Mouse (Mus musculus) effector memory CD4-positive, alpha-beta T cell, adult 7 months (primary cell): ENCODE results near the gene Sumo3. TPM values are rescaled to one million over a fixed set of nuclear protein-coding genes. Genes with fewer than 3 reads are reported as not detected.

Experiments
- polyA plus RNA-seq: library from polyadenylated mRNA; unstranded; fragments of 100-300 nt; shearing (Covaris generic); gene quantifications from one replicate; pipeline ENCODE4 v1.2.1, GENCODE M21; 2017

Gene Sumo3
- 96.7 TPM for polyA plus RNA-seq

DNA sequence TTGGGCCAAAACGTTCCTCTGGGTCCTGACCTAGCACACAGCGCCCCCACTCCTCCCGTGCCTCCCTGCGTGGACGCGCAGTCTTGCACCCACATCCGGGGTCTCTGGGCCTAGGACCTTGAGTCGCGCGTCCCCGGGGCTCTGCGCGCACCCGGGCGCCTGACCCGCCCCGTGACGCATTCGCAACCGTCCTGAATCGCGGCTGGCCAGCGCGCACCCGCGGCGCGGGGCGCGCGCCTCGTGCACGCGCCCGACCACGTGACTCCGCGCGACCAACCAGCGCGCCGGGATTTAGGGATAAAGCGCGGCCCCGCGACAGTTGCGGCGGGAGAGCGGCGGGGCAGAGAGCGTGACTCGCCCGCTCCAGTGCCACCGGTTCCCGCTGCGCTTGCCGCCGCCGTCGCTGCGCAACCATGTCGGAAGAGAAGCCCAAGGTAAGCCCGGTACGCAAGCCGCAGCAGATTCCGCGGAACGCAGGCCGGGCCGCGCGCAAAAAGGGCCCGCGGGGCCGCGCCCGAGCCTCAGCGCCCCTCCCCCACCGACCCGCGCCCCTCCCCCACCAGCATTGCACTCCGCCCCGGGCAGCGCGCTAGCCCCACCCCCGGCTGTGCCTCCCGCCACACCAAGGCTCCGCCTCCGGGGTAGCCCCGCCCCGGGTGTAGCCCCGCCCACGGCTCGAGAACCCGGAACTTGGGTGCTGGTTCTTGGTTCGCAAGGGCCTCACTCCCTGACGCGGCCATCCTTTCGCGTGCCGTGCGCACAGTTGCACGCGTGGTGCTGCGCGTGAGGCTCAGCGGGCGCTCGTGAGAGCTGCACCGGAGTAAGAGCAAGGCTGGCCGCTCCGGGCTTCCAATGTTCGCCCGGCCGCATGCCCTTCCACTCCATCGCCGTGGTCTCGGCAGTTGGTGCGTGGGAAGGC lies at the start of gene Sumo3, which contains the start of gene Gm49325:
Gene Sumo3, plus strand, starts transcription at position 190 of the 919 bp plus-strand sequence.
Gene Gm49325, plus strand, starts transcription at position 290 of the 919 bp plus-strand sequence.

DNA sequence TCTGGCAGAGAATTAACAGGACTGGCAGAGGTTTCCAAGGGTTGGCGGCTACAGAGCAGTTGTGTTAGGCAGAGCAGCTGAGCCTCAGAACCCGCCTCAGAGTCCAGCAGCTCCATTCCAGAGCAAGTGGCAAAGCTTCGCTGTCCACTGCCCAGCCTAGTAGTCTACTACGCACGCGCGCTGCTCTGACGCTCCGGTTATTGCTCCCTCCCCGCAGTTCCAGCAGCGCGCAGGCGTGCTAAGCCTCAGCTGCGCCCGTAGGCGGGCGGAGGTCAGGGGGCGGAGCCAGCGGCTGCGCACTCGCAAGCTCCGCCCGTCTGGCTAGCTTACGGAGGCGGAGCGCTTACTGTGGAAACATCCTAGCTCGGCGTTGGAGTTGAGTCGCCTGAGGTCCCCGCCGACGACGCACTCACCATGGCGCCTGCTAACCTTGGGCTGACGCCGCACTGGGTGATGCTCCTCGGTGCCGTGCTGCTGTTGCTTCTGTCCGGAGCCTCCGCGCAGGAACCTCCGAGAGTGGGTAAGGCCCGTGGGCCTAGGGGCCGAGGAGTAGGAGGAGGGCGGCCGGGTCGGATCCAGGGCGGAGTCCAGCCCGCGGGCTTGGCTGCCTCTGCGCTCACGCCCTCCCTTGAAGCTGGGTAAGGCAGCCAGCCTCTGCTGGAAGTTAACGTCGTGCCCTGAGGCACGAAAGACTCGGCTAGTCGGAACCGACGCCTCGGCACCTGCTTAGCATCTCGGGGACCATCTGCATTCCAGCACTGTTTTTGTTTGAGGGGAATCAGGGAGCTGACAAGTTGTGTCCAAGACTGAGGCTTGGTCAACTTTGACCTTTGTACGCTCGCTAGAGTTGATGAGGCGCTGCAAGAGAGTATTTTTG lies 24.3 kb upstream of the Sumo3 start, which contains the start of gene Pttg1ip:
Gene Pttg1ip, plus strand, starts transcription at position 313 of the 877 bp plus-strand sequence.

DNA sequence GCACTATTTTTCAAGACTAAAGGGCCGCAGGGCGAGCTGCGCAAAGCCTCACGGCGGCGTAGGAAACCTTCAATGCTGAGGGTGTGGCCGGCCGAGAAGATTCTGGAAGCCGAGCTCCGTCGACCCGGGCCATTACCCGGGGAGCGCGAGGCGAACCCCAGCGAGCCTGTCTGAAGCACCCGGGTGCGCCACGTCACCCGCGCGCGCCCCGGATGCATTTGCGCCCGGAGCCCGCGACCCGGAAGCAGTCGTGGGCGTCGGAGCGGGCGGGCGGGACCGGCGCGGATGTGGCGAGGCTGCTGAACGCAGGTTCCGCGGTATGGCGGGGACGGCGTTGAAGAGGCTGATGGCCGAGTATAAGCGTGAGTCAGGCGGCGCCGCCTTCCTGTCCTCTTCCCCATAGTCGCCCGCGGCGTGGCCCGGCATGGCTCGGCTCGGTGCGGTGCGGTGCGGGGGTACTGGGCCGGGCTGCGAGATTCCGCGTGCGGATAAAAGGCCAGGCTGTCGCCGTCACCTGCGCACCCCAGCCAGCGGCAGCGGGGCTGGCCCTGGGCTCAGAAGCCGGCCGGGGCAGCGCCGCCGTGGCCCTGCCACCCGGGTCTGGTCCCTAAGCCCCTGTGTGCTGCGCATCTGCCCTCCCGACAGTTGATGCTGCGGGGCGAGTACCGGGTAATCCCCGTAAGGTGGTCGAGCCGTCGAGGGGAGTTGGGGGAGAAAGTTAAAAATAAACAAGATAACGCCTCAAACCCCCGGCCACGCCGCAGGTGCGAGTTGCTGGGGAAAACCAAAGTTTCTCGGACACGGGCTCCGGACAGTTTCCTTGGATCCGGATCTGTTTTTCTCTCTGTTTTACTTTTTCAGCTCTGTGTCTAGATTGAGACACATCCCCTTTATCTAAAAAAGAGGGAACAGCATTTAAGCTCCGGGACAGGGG lies 16.4 kb downstream of the Sumo3 start, which contains the start of gene Ube2g2:
Gene Ube2g2, plus strand, starts transcription at position 221 of the 934 bp plus-strand sequence.

Other genes with a start within 250 kb of the Sumo3 start
- gene Adarb1, start 187.8 kb upstream of the Sumo3 start, polyA plus RNA-seq: 1.3 TPM
- 27.1 TPM for gene Fam207a, start 90.3 kb upstream of the Sumo3 start, polyA plus RNA-seq
- gene Itgb2, start 75.8 kb upstream of the Sumo3 start, polyA plus RNA-seq: 617 TPM
- 91.7 TPM for gene Pttg1ip, start 24.4 kb upstream of the Sumo3 start, polyA plus RNA-seq
- gene Gm49325, start 100 bp downstream of the Sumo3 start, polyA plus RNA-seq: not detected
- 65.3 TPM for gene Ube2g2, start 16.2 kb downstream of the Sumo3 start, polyA plus RNA-seq
- gene Tspear, start 80.5 kb downstream of the Sumo3 start, polyA plus RNA-seq: 0.37 TPM
- gene Gm19402, start 84.7 kb downstream of the Sumo3 start, polyA plus RNA-seq: not detected
- not detected for gene Gm9508, start 91.1 kb downstream of the Sumo3 start, polyA plus RNA-seq
- gene Gm10272, start 100.5 kb downstream of the Sumo3 start, polyA plus RNA-seq: not detected
- gene Gm10024, start 105.4 kb downstream of the Sumo3 start, polyA plus RNA-seq: not detected
- not detected for gene Gm10142, start 109.7 kb downstream of the Sumo3 start, polyA plus RNA-seq
- not detected for gene Krtap12-1, start 114.5 kb downstream of the Sumo3 start, polyA plus RNA-seq
- not detected for gene Gm10100, start 120.4 kb downstream of the Sumo3 start, polyA plus RNA-seq
- not detected for gene Gm18596, start 136.5 kb downstream of the Sumo3 start, polyA plus RNA-seq
- gene Gm9736, start 145.3 kb downstream of the Sumo3 start, polyA plus RNA-seq: not detected
- not detected for gene Gm3233, start 153.6 kb downstream of the Sumo3 start, polyA plus RNA-seq
- gene Gm3238, start 165.2 kb downstream of the Sumo3 start, polyA plus RNA-seq: not detected
- not detected for gene Gm7138, start 170.8 kb downstream of the Sumo3 start, polyA plus RNA-seq
- not detected for gene Gm3250, start 176.4 kb downstream of the Sumo3 start, polyA plus RNA-seq
- gene Gm7137, start 182.1 kb downstream of the Sumo3 start, polyA plus RNA-seq: not detected
- gene Gm9639, start 189.0 kb downstream of the Sumo3 start, polyA plus RNA-seq: not detected
- not detected for gene Gm19668, start 193.0 kb downstream of the Sumo3 start, polyA plus RNA-seq
- gene Gm9507, start 205.7 kb downstream of the Sumo3 start, polyA plus RNA-seq: not detected
- gene Gm2696, start 208.6 kb downstream of the Sumo3 start, polyA plus RNA-seq: not detected
- not detected for gene Krtap10-4, start 221.0 kb downstream of the Sumo3 start, polyA plus RNA-seq
- gene Krtap10-10, start 229.8 kb downstream of the Sumo3 start, polyA plus RNA-seq: not detected
- not detected for gene Gm36176, start 240.7 kb downstream of the Sumo3 start, polyA plus RNA-seq
- gene Gm10318, start 246.8 kb downstream of the Sumo3 start, polyA plus RNA-seq: not detected